Mouse (Mus musculus): ENCODE data around the gene Insc.

GRCm38 (mm10) chr7:114778156-114778770 lies 34.8 kb downstream of the Insc start:
- TF ChIP-seq CTCF (IDR thresholded peaks at IDR 0.05; ENCODE audit: extremely low read depth, insufficient read length, insufficient replicate concordance, low read depth, low read length): no peak
- TF ChIP-seq POLR2A (IDR thresholded peaks at IDR 0.05; ENCODE audit: low read depth, low read length): no peak

Data from small intestine, adult 2 months (tissue).